Mouse (Mus musculus) lung, postnatal 0 days (tissue): ENCODE results near the gene Sebox.

Experiments
- CTCF ChIP-seq: IDR thresholded peaks from 2 replicates; pipeline ENCODE4 v1.5.1; 2016; ENCODE audit warnings: antibody characterized with exemption, mild to moderate bottlenecking
- EP300 ChIP-seq: IDR thresholded peaks from 2 replicates; pipeline ENCODE4 v1.6.1; 2016; ENCODE audit warnings: antibody characterized with exemption, mild to moderate bottlenecking, control low read depth

- TF ChIP-seq CTCF: no peak
- TF ChIP-seq EP300: no peak
Observed at GRCm38 (mm10) chr11:78528714-78529113, 25.5 kb downstream of the Sebox start.
